Mouse (Mus musculus) heart, postnatal 0 days (tissue): Measurements from ENCODE around the gene Rmnd5a.

Source experiments
- CTCF ChIP-seq: IDR thresholded peaks from 2 replicates; pipeline ENCODE4 v1.5.1; 2016; ENCODE audit warnings: antibody characterized with exemption, control low read depth, low read depth
- EP300 ChIP-seq: IDR thresholded peaks from 2 replicates; pipeline ENCODE4 v1.6.1; 2016; ENCODE audit warnings: antibody characterized with exemption, low read depth

GRCm38 (mm10) chr6:71472786-71473185 is 32.3 kb upstream of the Rmnd5a start:
- TF ChIP-seq CTCF: no peak
- TF ChIP-seq EP300: no peak
